Mouse (Mus musculus) limb, embryonic 11.5 days (tissue): ENCODE measurements around the gene Gm13090. TPM values are rescaled to one million over a fixed set of nuclear protein-coding genes. Genes with fewer than 3 reads are reported as not detected.

Experiments
- ATAC-seq: fragments of 200-750 bp; cut with Nextera tagmentation; 2 replicates; pipeline ENCODE4 v1.8.0; 2017; ENCODE audit warnings: low read depth; ENCODE audit not compliant: insufficient number of reproducible peaks, low FRiP score, low TSS enrichment
- DNase-seq: peaks from one replicate; pipeline ENCODE4 v3.0.0-alpha.2; 2015; ENCODE audit warnings: low spot score
- H3K27ac ChIP-seq: fragments of 300-500 bp; sonication (generic); replicated peaks from 2 replicates; pipeline ENCODE4 v1.5.1; 2014; ENCODE audit warnings: low read depth, mild to moderate bottlenecking, low read length
- H3K27me3 ChIP-seq: fragments of 300-500 bp; sonication (generic); 2 replicates; pipeline ENCODE4 v1.6.1; 2014; ENCODE audit warnings: mild to moderate bottlenecking, low read length, mixed read lengths; ENCODE audit not compliant: control insufficient read depth, insufficient read depth
- H3K36me3 ChIP-seq: fragments of 300-500 bp; sonication (generic); 2 replicates; pipeline ENCODE4 v1.6.1; 2014; ENCODE audit warnings: mild to moderate bottlenecking, low read length, moderate library complexity, mixed read lengths; ENCODE audit not compliant: control insufficient read depth, insufficient read depth
- H3K4me1 ChIP-seq: fragments of 300-500 bp; sonication (generic); 2 replicates; pipeline ENCODE4 v1.6.1; 2014; ENCODE audit warnings: low read length, mixed read lengths; ENCODE audit not compliant: control insufficient read depth, insufficient read depth
- H3K4me2 ChIP-seq: fragments of 300-500 bp; sonication (generic); 2 replicates; pipeline ENCODE4 v1.6.1; 2014; ENCODE audit warnings: low read depth, mild to moderate bottlenecking, moderate library complexity; ENCODE audit not compliant: severe bottlenecking
- H3K4me3 ChIP-seq: fragments of 300-500 bp; sonication (generic); 2 replicates; pipeline ENCODE4 v1.5.1; 2014; ENCODE audit warnings: low read depth, low read length
- H3K9ac ChIP-seq: fragments of 300-500 bp; sonication (generic); 2 replicates; pipeline ENCODE4 v1.6.1; 2014; ENCODE audit warnings: mild to moderate bottlenecking, low read length
- H3K9me3 ChIP-seq: fragments of 300-500 bp; sonication (generic); 2 replicates; pipeline ENCODE4 v1.6.1; 2016; ENCODE audit warnings: low read length; ENCODE audit not compliant: control insufficient read depth
- WGBS: fragments of 180-500 bp; shearing (Covaris S2); extraction: QIAGEN DNeasy Blood & Tissue Kit; methylation state at CpG from one replicate; pipeline ENCODE4 v1.1.7; 2014; 5-methylcytosine and 5-hydroxymethylcytosine counted together
- polyA plus RNA-seq: library from polyadenylated mRNA; unstranded; fragments of >200 nt; fragmentation: Nextera tagmentation; extraction: Ambion mirVana; gene quantifications from 2 replicates; pipeline ENCODE4 v1.2.1, GENCODE M21; 2014

Gene Gm13090
- 0.21 TPM in 1 of 2 replicates, not detected in the other for polyA plus RNA-seq

GRCm38 (mm10) chr4:151089270-151089669 is at the start of gene Gm13090:
Gm13090 (plus strand) TSS chr4:151089570.
- H3K4me2 ChIP-seq = no peak within 1 kb of the TSS
- DNase-seq (no peak), ATAC-seq (no peak)
- no peaks in the 10 kb centered on the region for H3K27me3 ChIP-seq
- no peaks in the 10 kb centered on the region for H3K9me3 ChIP-seq
- no peak within 1 kb of the TSS for H3K9ac ChIP-seq
- no peaks in the 10 kb centered on the region for H3K4me1 ChIP-seq
- no peak within 1 kb of the TSS for H3K4me3 ChIP-seq
- 97% methylated on average over 7 of the region's 7 CpGs for WGBS
- no peaks in the 10 kb centered on the region for H3K36me3 ChIP-seq
- no peak within 1 kb of the TSS for H3K27ac ChIP-seq

- Histone ChIP-seq H3K9me3 (no peaks in the 10 kb centered on the region), H3K9ac (no peak overlapping the region), H3K27me3 (no peaks in the 10 kb centered on the region), H3K4me1 (peaks cover 3% of the 10 kb centered on the region; the same call in 1 of the 2 replicates), H3K27ac (no peak overlapping the region), H3K4me3 (no peak overlapping the region), H3K4me2 (no peak overlapping the region), H3K36me3 (no peaks in the 10 kb centered on the region)
- ATAC-seq (no peak), DNase-seq (no peak)
- WGBS = 86% methylated on average over 5 of the region's 5 CpGs
Measured at GRCm38 (mm10) chr4:151041506-151041905, 47.9 kb upstream of the Gm13090 start.

GRCm38 (mm10) chr4:151043281-151043680 is 46.1 kb upstream of the Gm13090 start:
- no peaks in the 10 kb centered on the region; the same call in 1 of the 2 replicates for H3K36me3 ChIP-seq
- H3K9ac ChIP-seq = peak overlapping the region; percentile 70; the same call in 1 of the 2 replicates
- H3K4me2 ChIP-seq = peak overlapping the region; percentile 96; the same call in 1 of the 2 replicates
- peak overlapping the region; percentile 47 for H3K4me3 ChIP-seq
- no peaks in the 10 kb centered on the region for H3K27me3 ChIP-seq
- no peaks in the 10 kb centered on the region for H3K9me3 ChIP-seq
- no peak overlapping the region for H3K27ac ChIP-seq
- DNase-seq = no peak
- peaks cover 3% of the 10 kb centered on the region; the same call in 1 of the 2 replicates for H3K4me1 ChIP-seq
- WGBS = 54% methylated on average over 5 of the region's 5 CpGs
- ATAC-seq = no peak

- H3K27ac ChIP-seq = peak within 1 kb of the TSS; percentile 5; the same call in 1 of the 2 replicates
- DNase-seq = peak; percentile 95
- H3K4me3 ChIP-seq = peak within 1 kb of the TSS; percentile 47
- WGBS = under 1% methylated on average over 76 of the region's 79 CpGs
- peak within 1 kb of the TSS; percentile 96 for H3K4me2 ChIP-seq
- H3K9me3 ChIP-seq = no peaks in the 10 kb centered on the region
- H3K36me3 ChIP-seq = no peaks in the 10 kb centered on the region; the same call in 1 of the 2 replicates
- H3K9ac ChIP-seq = peak within 1 kb of the TSS; percentile 70
- H3K27me3 ChIP-seq = no peaks in the 10 kb centered on the region
- peak; percentile 98 for ATAC-seq
- H3K4me1 ChIP-seq = peaks cover 3% of the 10 kb centered on the region; the same call in 1 of the 2 replicates
Measured at GRCm38 (mm10) chr4:151044037-151044943, 45.1 kb upstream of the Gm13090 start, which contains the start of gene Per3. Per3 (minus strand) TSS chr4:151044665.

DNA sequence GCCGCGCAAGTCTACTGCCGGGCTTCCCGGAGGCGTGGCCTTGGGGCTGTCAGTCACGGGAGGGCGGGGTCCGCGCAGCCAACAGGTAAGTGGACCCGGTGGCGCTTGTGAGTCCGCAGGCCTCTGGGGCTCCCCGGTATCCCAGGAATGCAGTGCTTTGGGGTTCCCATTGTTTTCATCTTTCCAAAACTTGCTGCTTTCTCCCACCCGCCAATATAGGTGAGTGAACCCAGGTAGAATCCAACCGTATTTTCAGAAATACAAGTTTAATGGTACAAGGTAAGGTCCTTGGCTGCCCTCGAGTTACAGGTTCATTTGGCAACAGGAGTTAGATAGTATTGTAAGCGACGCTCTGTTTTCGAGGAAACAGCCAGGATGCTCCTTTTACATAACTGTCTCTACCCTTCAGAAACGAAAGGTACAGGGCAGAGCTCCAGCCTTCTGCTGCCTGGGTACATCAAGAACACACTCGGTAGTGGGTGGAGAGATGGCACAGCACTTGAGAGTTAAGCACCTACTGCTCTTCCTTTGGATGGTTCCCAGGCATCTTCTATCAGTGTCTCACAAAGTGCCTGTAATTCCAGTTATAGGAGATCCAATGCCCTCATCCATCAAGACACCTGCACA is 44.3 kb upstream of the Gm13090 start:
- Histone ChIP-seq H3K27ac (no peak overlapping the region), H3K36me3 (no peaks in the 10 kb centered on the region; the same call in 1 of the 2 replicates), H3K9ac (peak overlapping the region; percentile 34; the same call in 1 of the 2 replicates), H3K4me3 (peak overlapping the region; percentile 47), H3K4me2 (peak overlapping the region; percentile 96), H3K4me1 (peaks cover 3% of the 10 kb centered on the region; the same call in 1 of the 2 replicates), H3K9me3 (no peaks in the 10 kb centered on the region), H3K27me3 (no peaks in the 10 kb centered on the region)
- ATAC-seq = no peak
- 5% methylated on average over 21 of the region's 21 CpGs for WGBS
- no peak for DNase-seq

DNA sequence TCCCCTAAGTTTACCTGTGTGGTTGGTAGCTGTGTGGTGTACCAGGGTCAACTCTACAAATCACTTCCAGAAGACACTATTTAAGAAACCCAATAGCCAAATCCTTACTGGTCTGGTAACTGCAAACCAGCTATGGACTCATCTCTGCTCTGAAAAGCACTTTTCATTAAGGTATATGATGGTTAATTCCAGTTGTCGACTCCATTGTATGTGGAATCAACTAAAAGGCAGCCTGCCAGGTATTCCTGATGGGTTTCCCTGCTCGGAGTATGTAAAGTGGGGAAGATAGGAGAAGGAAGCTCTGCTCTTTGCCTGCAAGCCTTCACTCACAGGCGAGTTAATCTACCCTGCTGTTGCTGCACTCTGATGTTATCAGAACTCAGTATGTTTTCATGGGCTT is 42.8 kb upstream of the Gm13090 start:
- DNase-seq (no peak), ATAC-seq (no peak)
- Histone ChIP-seq H3K4me1 (peaks cover 3% of the 10 kb centered on the region; the same call in 1 of the 2 replicates), H3K27ac (no peak overlapping the region), H3K36me3 (no peaks in the 10 kb centered on the region; the same call in 1 of the 2 replicates), H3K4me2 (no peak overlapping the region), H3K27me3 (no peaks in the 10 kb centered on the region), H3K9me3 (no peaks in the 10 kb centered on the region), H3K4me3 (no peak overlapping the region), H3K9ac (no peak overlapping the region)
- WGBS = 81% methylated on average over 3 of the region's 3 CpGs

DNA sequence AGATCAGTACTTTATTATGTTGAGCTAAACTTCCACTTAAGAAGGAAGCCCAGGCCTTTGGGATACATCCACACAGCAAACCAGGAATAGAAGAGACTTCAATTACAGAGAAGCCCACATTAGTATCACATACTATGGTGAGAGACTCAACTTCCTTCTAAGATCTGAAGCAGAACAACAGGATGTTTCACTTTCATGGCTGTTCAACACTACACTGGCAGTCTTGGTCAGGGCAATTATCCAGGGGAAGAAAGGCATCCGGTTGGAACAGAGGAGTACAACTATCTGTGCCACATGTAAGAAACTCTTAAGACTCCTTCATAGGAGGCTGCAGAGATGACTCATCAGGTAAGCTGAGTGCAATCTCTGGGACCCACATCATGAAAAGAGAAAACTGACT is 38.2 kb upstream of the Gm13090 start:
- H3K4me2 ChIP-seq = no peak overlapping the region
- WGBS = 86% methylated on average over 1 of the region's 1 CpGs
- H3K27ac ChIP-seq = no peak overlapping the region
- no peak overlapping the region for H3K4me3 ChIP-seq
- ATAC-seq (no peak), DNase-seq (no peak)
- H3K9ac ChIP-seq = no peak overlapping the region
- no peaks in the 10 kb centered on the region for H3K9me3 ChIP-seq
- no peaks in the 10 kb centered on the region for H3K27me3 ChIP-seq
- H3K36me3 ChIP-seq = no peaks in the 10 kb centered on the region; the same call in none of the 2 replicates
- no peaks in the 10 kb centered on the region for H3K4me1 ChIP-seq
